Comparison of ENCODE assay signal across 18 mouse cellular contexts in the genomic region with DNA sequence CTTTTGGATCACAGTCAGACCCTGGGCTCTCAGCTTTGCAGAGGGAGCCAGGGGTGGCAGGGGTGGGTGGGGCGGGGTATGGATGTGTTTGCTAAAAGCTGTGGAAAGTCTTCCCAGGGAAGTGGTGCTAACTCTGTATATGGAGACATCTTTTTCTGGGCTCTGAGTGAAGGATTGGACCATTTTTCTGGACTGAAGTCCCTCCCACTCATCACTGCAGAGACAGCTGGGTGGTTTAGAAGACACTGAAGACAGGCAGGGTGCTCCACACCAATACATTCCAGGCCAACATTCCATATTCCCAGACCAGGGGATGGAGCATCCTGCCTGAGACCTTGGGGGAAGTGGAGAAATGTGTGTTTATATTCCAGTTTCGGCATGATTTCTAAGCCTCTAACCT.
"Had no signal": no experiment of that assay in that cellular context is flagged by ENCODE, and none has a peak within 500 bp of the region (broad histone marks: within the 10 kb centered on the region; RNA-seq: fewer than 3 reads in every experiment).

No protein-coding gene starts in this region.

- H3K9ac ChIP-seq: liver, embryonic 12.5 days; liver, embryonic 14.5 days; lung, embryonic 14.5 days; neural tube, embryonic 13.5 days; neural tube, embryonic 15.5 days had no signal

- H3K4me2 ChIP-seq: liver, embryonic 12.5 days; lung, embryonic 14.5 days; midbrain, embryonic 11.5 days; neural tube, embryonic 13.5 days; neural tube, embryonic 15.5 days had no signal

- ATAC-seq: liver, embryonic 12.5 days had no signal

- H3K27me3 ChIP-seq: neural tube, embryonic 13.5 days; neural tube, embryonic 15.5 days had no signal

- H3K27ac ChIP-seq: liver, embryonic 12.5 days; liver, embryonic 14.5 days; neural tube, embryonic 13.5 days; neural tube, embryonic 15.5 days had no signal

- H3K4me3 ChIP-seq: liver, embryonic 12.5 days; myocyte; neural tube, embryonic 13.5 days; neural tube, embryonic 15.5 days had no signal

- DNase-seq: lung, adult 18-20 months; lung, embryonic 14.5 days; lung, postnatal 10 days; lung, postnatal 4 days; retina, postnatal 1 day; right cerebral cortex, adult 18-20 months; right cerebral cortex, postnatal 25 days; right cerebral cortex, postnatal 4 days; spleen, adult 18-20 months; thymus, adult 18-20 months; thymus, postnatal 25 days; thymus, postnatal 4 days had no signal

- H3K9me3 ChIP-seq: liver, embryonic 12.5 days; neural tube, embryonic 13.5 days; neural tube, embryonic 15.5 days had no signal

- H3K36me3 ChIP-seq: liver, embryonic 12.5 days; neural tube, embryonic 13.5 days; neural tube, embryonic 15.5 days had no signal
